8 mouse cellular contexts compared by ENCODE assay signal in the genomic region with DNA sequence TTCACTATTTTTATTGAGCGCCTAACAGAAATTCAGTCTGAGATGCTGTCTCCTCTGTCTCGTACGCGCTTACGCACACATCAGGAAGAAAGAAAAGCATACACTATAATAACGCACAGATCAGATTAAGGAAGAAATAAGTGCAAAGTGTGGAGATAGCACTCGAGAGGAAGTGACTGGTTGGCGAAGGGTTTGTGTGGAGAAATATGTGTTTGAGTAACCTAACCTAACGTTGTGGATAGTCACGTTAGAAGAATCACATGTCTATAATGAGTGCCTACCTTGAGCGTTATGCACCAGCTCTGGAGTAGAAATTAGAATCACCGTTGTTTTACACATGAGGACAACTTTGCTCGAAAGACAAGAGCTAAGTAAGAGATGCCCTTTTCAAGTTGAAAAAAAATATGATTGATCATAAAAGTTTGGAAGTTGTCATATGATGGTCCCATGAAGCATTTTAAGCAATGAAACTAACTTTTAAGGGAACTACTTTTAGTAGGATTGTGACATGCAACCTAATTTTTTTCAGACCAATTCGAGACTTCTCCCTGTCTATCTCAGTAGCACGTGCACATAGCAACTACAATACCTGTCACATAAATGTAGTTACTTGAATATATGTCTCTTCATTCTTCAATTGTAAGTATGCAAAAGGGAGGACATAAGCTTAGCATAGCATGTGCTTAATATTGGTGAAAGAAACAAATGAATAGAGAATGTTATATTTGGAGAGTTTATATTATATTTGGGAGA. TPM values are rescaled to one million over a fixed set of nuclear protein-coding genes. Genes with fewer than 3 reads are reported as not detected.
DNase-seq lines count a peak whose midpoint lies in the region; ATAC-seq and TF ChIP-seq lines count a peak whose summit lies in the region.

No protein-coding gene starts in this region.

- TF ChIP-seq POLR2A in heart, adult 2 months (IDR thresholded peaks at IDR 0.05; ENCODE audit: insufficient read depth, low read depth, low read length): no peak

- peak overlapping the region; percentile 53 for H3K4me2 ChIP-seq in hindbrain, embryonic 11.5 days (replicated peaks; ENCODE audit: low read depth, low read length)

- no peak for DNase-seq in heart, adult 2 months
- DNase-seq in heart, adult 8-10 months (ENCODE audit: low spot score): no peak
- DNase-seq in ES-E14 (ENCODE audit: low read depth, low spot score): no peak
- no peak for DNase-seq in hindbrain, embryonic 11.5 days (ENCODE audit: low spot score)
- DNase-seq in yolk sac, embryonic 10.5 days (ENCODE audit: low spot score): no peak
- DNase-seq in cerebellum, postnatal 25 days: no peak
- DNase-seq in gastrocnemius, adult 18-20 months (ENCODE audit: low spot score): no peak

- H3K9me3 ChIP-seq in ES-E14 (ENCODE audit: control insufficient read depth, insufficient read depth, low read depth, low read length): no peaks in the 10 kb centered on the region
- H3K9me3 ChIP-seq in hindbrain, embryonic 11.5 days (ENCODE audit: control insufficient read depth, low read length): no peaks in the 10 kb centered on the region

- TF ChIP-seq CTCF in heart, adult 2 months (IDR thresholded peaks at IDR 0.05): no peak

- 12% methylated on average over 15 of the region's 15 CpGs for WGBS in heart, adult 2 months
- WGBS in hindbrain, embryonic 11.5 days: 18% methylated on average over 15 of the region's 15 CpGs

- H3K27ac ChIP-seq in heart, adult 2 months: no peak overlapping the region
- no peak overlapping the region for H3K27ac ChIP-seq in ES-E14 (ENCODE audit: insufficient read depth, low read depth, low read length, poor library complexity, severe bottlenecking)
- no peak overlapping the region for H3K27ac ChIP-seq in hindbrain, embryonic 11.5 days (ENCODE audit: low read depth, low read length)

- in situ Hi-C loops in ES-E14 (cut with MboI; ENCODE audit: low sequenced_read_pairs in 2 of 2, unreplicated experiment in 2 of 2): no loop called here

- no peak for ATAC-seq in hindbrain, embryonic 11.5 days (ENCODE audit: low FRiP score)
- ATAC-seq in megakaryocyte progenitor cell, adult 5-6 weeks (replicated peaks; ENCODE audit: poor library complexity): peak; percentile 35

- intact Hi-C loops in heart, adult 2 months (cut with DNase I): no loop called here

- H3K4me1 ChIP-seq in heart, adult 2 months (ENCODE audit: control insufficient read depth, insufficient read depth, low read length): peaks cover 2% of the 10 kb centered on the region
- 0 out of 4 replicates have a peak, but pooled peaks cover 0 to 2% of the 10 kb centered on the region in 2 experiments for H3K4me1 ChIP-seq in ES-E14 (ENCODE audit: control insufficient read depth in 2 of 2, insufficient read depth in 2 of 2, low read length in 2 of 2, poor library complexity in 1 of 2)
- H3K4me1 ChIP-seq in hindbrain, embryonic 11.5 days (replicated peaks; ENCODE audit: control insufficient read depth, insufficient read depth, low read length): no peaks in the 10 kb centered on the region

- no peaks in the 10 kb centered on the region for H3K79me2 ChIP-seq in heart, adult 2 months (replicated peaks; ENCODE audit: control insufficient read depth, insufficient read depth, low read length)

- H3K36me3 ChIP-seq in heart, adult 2 months (ENCODE audit: control insufficient read depth, insufficient read depth, low read length): no peaks in the 10 kb centered on the region; the same call in 1 of the 2 replicates
- H3K36me3 ChIP-seq in ES-E14 (ENCODE audit: control insufficient read depth, insufficient read depth, low read length, poor library complexity, severe bottlenecking): peaks cover 7% of the 10 kb centered on the region
- no peaks in the 10 kb centered on the region for H3K36me3 ChIP-seq in hindbrain, embryonic 11.5 days (ENCODE audit: control insufficient read depth, insufficient read depth, low read length)

- no peaks in the 10 kb centered on the region for H3K27me3 ChIP-seq in heart, adult 2 months (ENCODE audit: control insufficient read depth, insufficient read depth, low read length)
- H3K27me3 ChIP-seq in hindbrain, embryonic 11.5 days (ENCODE audit: control insufficient read depth, insufficient read depth, low read length): no peaks in the 10 kb centered on the region

- H3K4me3 ChIP-seq in heart, adult 2 months: peak overlapping the region; percentile 92; the same call in 1 of the 2 replicates
- peak overlapping the region; percentile 92 to 94 for H3K4me3 ChIP-seq in ES-E14 (ENCODE audit: insufficient read depth in 1 of 2, low read depth in 1 of 2, low read length in 2 of 2, poor library complexity in 1 of 2, severe bottlenecking in 1 of 2)
- H3K4me3 ChIP-seq in hindbrain, embryonic 11.5 days (ENCODE audit: low read depth, low read length): peak overlapping the region; percentile 64

- no peak overlapping the region for H3K9ac ChIP-seq in heart, adult 2 months (ENCODE audit: low read depth, low read length)
- H3K9ac ChIP-seq in ES-E14 (ENCODE audit: insufficient read depth, low read depth, low read length, poor library complexity, severe bottlenecking): peak overlapping the region; percentile 92; the same call in 1 of the 2 replicates
- peak overlapping the region; percentile 60 for H3K9ac ChIP-seq in hindbrain, embryonic 11.5 days (ENCODE audit: low read depth, low read length)

- no peak for TF ChIP-seq EP300 in heart, adult 2 months (IDR thresholded peaks at IDR 0.05; ENCODE audit: insufficient read depth, low read depth, low read length)

TF ChIP-seq in ES-E14, 5 proteins besides CTCF, POLR2A, EP300 and RAD21:
- no peak for TF ChIP-seq ZNF384 (IDR thresholded peaks at IDR 0.05; ENCODE audit: low read depth, low read length)
- TF ChIP-seq CHD2 (IDR thresholded peaks at IDR 0.05; ENCODE audit: low read depth, low read length): no peak
- no peak for TF ChIP-seq MAFK (IDR thresholded peaks at IDR 0.05; ENCODE audit: insufficient read depth, low read depth, low read length)
- no peak for TF ChIP-seq ZC3H11A (IDR thresholded peaks at IDR 0.05; ENCODE audit: borderline replicate concordance, low read depth, low read length)
- TF ChIP-seq HCFC1 (IDR thresholded peaks at IDR 0.05; ENCODE audit: borderline replicate concordance, insufficient read depth, low read length): no peak
TF ChIP-seq in ES-E14: peak in this region for 0.

RNA-seq across cellular contexts. Expression of a gene that starts 1.0 kb away (rescaled TPM):
- total RNA-seq in heart, adult 2 months (2021): under 1 TPM; 0.47 to 0.50 TPM
- 0.26 and 0.49 TPM in 2 replicates for polyA plus RNA-seq in heart, adult 2 months (2012; rRNA removed)
- total RNA-seq in heart, adult 8-10 months (2022): under 1 TPM; 0.71 to 0.95 (median 0.78) TPM
- 6.7 and 9.8 TPM in 2 replicates for total RNA-seq in ES-E14 (2012; rRNA removed)
- polyA plus RNA-seq in hindbrain, embryonic 11.5 days (2014; fragmentation: Nextera tagmentation; extraction: Ambion mirVana): 4.9 and 6.5 TPM in 2 replicates
- total RNA-seq in megakaryocyte progenitor cell, adult 5-6 weeks (2015): 15.7 and 19.5 TPM in 2 replicates
- total RNA-seq in megakaryocyte progenitor cell, adult 5-6 weeks (2017): 15.7 and 19.1 TPM in 2 replicates
- total RNA-seq in gastrocnemius, adult 18-20 months (2021): under 1 TPM; 0.17 to 0.23 TPM

RNA-seq across cellular contexts. Expression of a gene that starts 2.0 kb away (rescaled TPM):
- 10 to 100 TPM; 14.3 to 14.8 TPM for total RNA-seq in heart, adult 2 months (2021)
- 10.8 and 13.3 TPM in 2 replicates for polyA plus RNA-seq in heart, adult 2 months (2012; rRNA removed)
- total RNA-seq in heart, adult 8-10 months (2022): 10 to 100 TPM; 13.2 to 17.8 (median 16.8) TPM
- 22.8 and 30.8 TPM in 2 replicates for total RNA-seq in ES-E14 (2012; rRNA removed)
- polyA plus RNA-seq in hindbrain, embryonic 11.5 days (2014; fragmentation: Nextera tagmentation; extraction: Ambion mirVana): 13.7 and 17.0 TPM in 2 replicates
- 19.7 and 26.5 TPM in 2 replicates for total RNA-seq in megakaryocyte progenitor cell, adult 5-6 weeks (2015)
- 15.8 and 17.4 TPM in 2 replicates for total RNA-seq in megakaryocyte progenitor cell, adult 5-6 weeks (2017)
- total RNA-seq in gastrocnemius, adult 18-20 months (2021): 10 to 100 TPM; 14.4 to 15.5 TPM
